Mouse (Mus musculus): ENCODE data around the gene Gsg1l2.

Gene Gsg1l2

GRCm38 (mm10) chr11:67774379-67774778, at the start of gene Gsg1l2:
Gene Gsg1l2 (plus strand): TSS chr11:67774608.
- no peak for DNase-seq

GRCm38 (mm10) chr11:67727095-67727494, 47.3 kb upstream of the Gsg1l2 start:
- DNase-seq: no peak

- no peak for DNase-seq
These were observed 45.7 kb upstream of the Gsg1l2 start for GRCm38 (mm10) chr11:67728726-67729125.

GRCm38 (mm10) chr11:67731056-67731455, 43.4 kb upstream of the Gsg1l2 start:
- DNase-seq: no peak

GRCm38 (mm10) chr11:67733726-67734125, 40.7 kb upstream of the Gsg1l2 start:
- DNase-seq: no peak

GRCm38 (mm10) chr11:67734597-67734996, 39.8 kb upstream of the Gsg1l2 start:
- DNase-seq: no peak

- no peak for DNase-seq
These were observed 36.1 kb upstream of the Gsg1l2 start for GRCm38 (mm10) chr11:67738345-67738744.

- no peak for DNase-seq
These were observed 35.4 kb upstream of the Gsg1l2 start for GRCm38 (mm10) chr11:67738846-67739490.

GRCm38 (mm10) chr11:67741569-67741968, 32.8 kb upstream of the Gsg1l2 start:
- DNase-seq: no peak

- no peak for DNase-seq
These were observed 18.1 kb upstream of the Gsg1l2 start for GRCm38 (mm10) chr11:67756287-67756686.

GRCm38 (mm10) chr11:67757373-67758167, 16.8 kb upstream of the Gsg1l2 start:
- no peak for DNase-seq

- DNase-seq: no peak
These were observed 3.4 kb upstream of the Gsg1l2 start, which contains the start of gene Glp2r for GRCm38 (mm10) chr11:67771053-67771452. Gene Glp2r (minus strand): TSS chr11:67771153.

GRCm38 (mm10) chr11:67771691-67772090, 2.7 kb upstream of the Gsg1l2 start:
- no peak for DNase-seq

GRCm38 (mm10) chr11:67772577-67772976, 1.8 kb upstream of the Gsg1l2 start:
- DNase-seq: peak; percentile 33 to 67

- no peak for DNase-seq
These were observed 15.8 kb downstream of the Gsg1l2 start for GRCm38 (mm10) chr11:67790182-67790581.

- no peak for DNase-seq
These were observed 23.5 kb downstream of the Gsg1l2 start, which contains the start of gene Dhrs7c for GRCm38 (mm10) chr11:67797931-67798330. Gene Dhrs7c (plus strand): TSS chr11:67798187.

GRCm38 (mm10) chr11:67800130-67800723, 25.8 kb downstream of the Gsg1l2 start:
- DNase-seq: no peak

GRCm38 (mm10) chr11:67801169-67801568, 26.8 kb downstream of the Gsg1l2 start:
- DNase-seq: no peak

GRCm38 (mm10) chr11:67805538-67805937, 31.1 kb downstream of the Gsg1l2 start:
- DNase-seq: peak in 1 of 2 experiments; percentile 18

GRCm38 (mm10) chr11:67806832-67807597, 32.6 kb downstream of the Gsg1l2 start:
- DNase-seq: no peak

- DNase-seq: no peak
These were observed 33.6 kb downstream of the Gsg1l2 start for GRCm38 (mm10) chr11:67808051-67808450.

- peak in 1 of 2 experiments; percentile 20 for DNase-seq
These were observed 37.1 kb downstream of the Gsg1l2 start for GRCm38 (mm10) chr11:67811535-67811934.

- DNase-seq: peak; percentile 19 to 70
These were observed 45.2 kb downstream of the Gsg1l2 start for GRCm38 (mm10) chr11:67819604-67820003.

All from kidney, postnatal 36 days (tissue).